Mouse (Mus musculus) kidney, adult 8-10 months (tissue): Measurements from ENCODE around the gene Gm11634.

Source experiments
- DNase-seq, 2 experiments: peaks; one replicate each; pipeline ENCODE4 v3.0.0; 2022

The Gm11634 gene

DNA sequence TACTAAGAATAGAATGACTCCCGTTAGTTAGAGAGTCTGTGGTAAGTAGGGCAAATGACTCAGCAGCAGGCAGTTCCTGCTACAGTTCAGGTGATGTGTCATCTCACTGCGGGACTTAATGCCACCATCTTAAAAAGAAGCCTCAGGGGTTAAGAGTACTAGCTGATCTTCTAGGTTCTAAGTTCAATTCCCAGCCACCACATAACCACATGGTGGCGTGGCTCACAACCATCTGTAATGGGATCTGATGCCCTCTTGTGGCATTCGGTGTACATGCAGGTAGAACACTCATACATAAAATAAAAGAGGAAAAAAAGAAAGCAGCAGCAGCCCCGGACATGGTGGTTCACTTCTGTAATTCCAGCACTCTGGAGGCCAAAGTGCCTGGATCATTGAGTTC, 36.7 kb downstream of the Gm11634 start:
- peak; percentile 47 to 58 for DNase-seq

DNA sequence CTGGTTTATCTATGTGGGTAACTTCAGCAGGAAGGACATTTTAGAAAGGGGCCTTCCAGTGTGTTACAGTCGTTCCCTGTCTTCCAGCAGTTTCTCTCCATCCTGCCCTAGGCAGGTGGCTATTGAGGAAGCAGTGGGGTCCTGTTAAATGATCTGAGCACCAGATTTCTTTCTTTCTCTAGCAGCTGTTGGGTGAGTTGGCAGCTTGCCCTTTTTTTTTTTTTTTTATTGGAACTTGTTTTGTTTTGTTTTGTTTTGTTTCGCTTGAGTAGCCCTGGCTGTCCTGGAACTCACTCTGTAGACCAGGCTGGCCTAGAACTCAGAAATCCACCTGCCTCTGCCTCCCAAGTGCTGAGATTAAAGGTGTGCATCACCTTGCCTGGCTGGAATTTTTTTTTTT, 42.1 kb downstream of the Gm11634 start:
- no peak for DNase-seq

GRCm38 (mm10) chr11:101556541-101556940, 42.5 kb downstream of the Gm11634 start:
- DNase-seq, result peak; percentile 72 to 86

- DNase-seq, result no peak
Observed at GRCm38 (mm10) chr11:101553354-101553930, 45.6 kb downstream of the Gm11634 start.

- peak; percentile 99 to 100 for DNase-seq
Observed at GRCm38 (mm10) chr11:101552476-101553300, 46.4 kb downstream of the Gm11634 start.

GRCm38 (mm10) chr11:101551751-101552475, 47.1 kb downstream of the Gm11634 start, which contains the start of the genes Brca1 and Nbr1:
Gene Brca1, minus strand, starts transcription at chr11:101551955.
Gene Nbr1, plus strand, starts transcription at chr11:101552149.
- peak; percentile 90 to 92 for DNase-seq

DNA sequence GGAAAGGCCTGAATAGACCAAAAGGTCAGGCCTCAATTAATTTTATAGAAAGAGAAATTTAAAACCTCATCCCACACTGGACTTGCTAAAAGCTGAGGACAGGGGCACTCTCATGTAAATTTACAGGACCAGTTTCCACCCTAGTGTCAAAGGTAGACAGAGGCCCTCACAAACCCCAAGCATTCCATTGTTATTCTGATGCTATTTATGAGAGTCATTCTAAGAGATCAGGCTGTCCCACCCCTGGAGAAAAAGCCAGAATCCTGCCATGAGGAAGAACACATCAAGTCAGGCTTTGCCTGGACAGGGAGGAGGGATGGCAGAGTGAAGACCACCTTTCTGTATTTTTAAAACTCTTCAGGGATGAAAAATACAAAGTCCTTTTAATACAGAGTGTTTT, 50.5 kb downstream of the Gm11634 start:
- DNase-seq, result no peak

GRCm38 (mm10) chr11:101544132-101544531, 54.9 kb downstream of the Gm11634 start:
- no peak for DNase-seq
